Mouse (Mus musculus): ENCODE results near the gene Hadha. TPM values are rescaled to one million over a fixed set of nuclear protein-coding genes. Genes with fewer than 3 reads are reported as not detected.

Gene Hadha
- polyA plus RNA-seq, 1 experiment from 2014 or later, result 163 TPM

DNA sequence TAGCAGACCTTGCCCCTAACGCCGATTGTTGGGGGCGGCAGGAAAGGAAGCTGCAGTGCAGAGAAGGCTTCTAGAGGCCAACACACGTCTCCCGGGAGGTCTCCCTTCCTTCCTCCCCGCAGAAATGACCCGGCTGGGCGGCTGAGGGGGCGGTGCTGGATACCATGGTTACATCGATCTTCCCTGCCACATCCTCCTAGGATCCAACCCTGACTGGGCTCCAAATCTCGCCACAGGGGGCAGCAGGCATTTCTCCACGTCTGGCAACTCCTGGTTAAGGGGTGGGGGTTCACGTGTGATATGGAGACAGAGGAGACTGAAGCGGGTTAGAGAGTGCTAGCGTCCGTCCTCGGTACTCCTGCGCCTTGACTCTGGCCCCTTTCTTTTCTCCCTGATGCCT is 43.8 kb downstream of the Hadha start:
- H3K27me3 ChIP-seq (ENCODE audit: control insufficient read depth, insufficient read depth, low read depth, low read length), result peaks cover 65% of the 10 kb centered on the region
- no peak overlapping the region for H3K27ac ChIP-seq (ENCODE audit: low read length)
- H3K4me2 ChIP-seq (ENCODE audit: low read depth, low read length), result peak overlapping the region; percentile 57
- 3% methylated on average over 18 of the region's 18 CpGs for WGBS
- H3K9ac ChIP-seq (ENCODE audit: low read length), result peak overlapping the region; percentile 41
- H3K4me3 ChIP-seq (ENCODE audit: low read length), result peak overlapping the region; percentile 32
- ATAC-seq (ENCODE audit: low read depth), result peak; percentile 35
- no peaks in the 10 kb centered on the region for H3K36me3 ChIP-seq (ENCODE audit: control insufficient read depth, insufficient read depth, low read length)
- H3K4me1 ChIP-seq (replicated peaks; ENCODE audit: control insufficient read depth, insufficient read depth, low read length), result peaks cover 22% of the 10 kb centered on the region
- H3K9me3 ChIP-seq (ENCODE audit: control insufficient read depth, low read length), result no peaks in the 10 kb centered on the region

DNA sequence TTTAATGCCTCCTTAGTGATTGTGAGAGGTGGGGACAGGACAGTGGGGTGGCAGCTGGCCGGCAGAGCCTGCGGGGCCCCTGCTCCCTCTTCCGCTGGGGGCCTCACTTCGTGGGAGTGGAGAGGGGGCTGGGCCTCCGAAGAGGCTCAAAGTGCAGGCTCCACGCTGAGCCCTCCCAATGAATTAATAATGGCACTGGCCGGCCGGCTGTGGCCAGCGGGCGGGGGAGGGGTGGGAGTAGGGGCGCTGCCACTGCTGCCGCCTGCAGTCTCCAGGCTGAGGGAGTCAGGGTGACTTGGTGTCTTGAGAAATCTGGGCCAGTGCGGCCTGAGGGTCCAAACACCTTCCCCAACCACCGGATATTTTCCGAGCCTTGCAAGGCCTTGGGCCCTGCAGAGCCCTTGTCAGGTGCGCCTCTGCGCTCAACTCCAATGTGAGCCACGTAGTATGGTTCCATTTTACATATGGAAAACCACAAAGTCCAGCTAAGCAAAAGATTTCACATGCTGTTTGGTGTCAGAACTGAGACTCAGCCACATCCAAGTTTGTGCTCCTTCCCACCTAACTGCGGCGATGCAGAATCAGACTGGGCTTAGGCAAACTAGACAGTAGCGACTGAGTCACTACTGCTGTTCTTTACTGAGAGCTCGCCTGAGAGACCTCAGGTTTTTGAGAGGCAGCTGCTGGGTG is 44.4 kb downstream of the Hadha start:
- Histone ChIP-seq H3K9ac (ENCODE audit: low read length) (no peak overlapping the region), H3K36me3 (ENCODE audit: control insufficient read depth, insufficient read depth, low read length) (no peaks in the 10 kb centered on the region), H3K27me3 (ENCODE audit: control insufficient read depth, insufficient read depth, low read depth, low read length) (peaks cover 65% of the 10 kb centered on the region), H3K4me2 (ENCODE audit: low read depth, low read length) (peak overlapping the region; percentile 57), H3K27ac (ENCODE audit: low read length) (no peak overlapping the region), H3K9me3 (ENCODE audit: control insufficient read depth, low read length) (no peaks in the 10 kb centered on the region), H3K4me3 (ENCODE audit: low read length) (peak overlapping the region; percentile 32), H3K4me1 (replicated peaks; ENCODE audit: control insufficient read depth, insufficient read depth, low read length) (peaks cover 24% of the 10 kb centered on the region)
- no peak for ATAC-seq (ENCODE audit: low read depth)
- WGBS, result 11% methylated on average over 20 of the region's 22 CpGs

DNA sequence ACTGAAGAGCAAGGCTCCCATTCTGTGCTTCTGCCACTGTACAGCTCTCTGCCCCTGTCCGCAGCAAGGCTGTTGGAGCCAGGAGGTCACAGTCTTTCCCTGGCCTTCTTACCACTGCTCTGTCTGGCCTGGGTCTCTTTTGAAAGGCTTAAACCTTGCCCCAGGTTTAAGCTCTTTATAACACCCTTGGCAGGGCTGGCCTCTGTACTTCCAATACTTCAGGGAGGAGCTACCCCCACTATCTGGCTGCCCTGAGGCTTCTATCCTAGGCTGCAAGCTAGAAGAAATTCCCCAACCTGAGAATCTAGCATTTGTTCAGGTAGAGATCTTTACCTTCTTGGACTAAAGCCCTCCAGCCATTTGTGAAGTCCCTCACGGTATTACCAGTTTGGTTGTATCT is 45.1 kb downstream of the Hadha start:
- Histone ChIP-seq H3K4me3 (ENCODE audit: low read length) (no peak overlapping the region), H3K4me2 (ENCODE audit: low read depth, low read length) (no peak overlapping the region), H3K9ac (ENCODE audit: low read length) (no peak overlapping the region), H3K9me3 (ENCODE audit: control insufficient read depth, low read length) (no peaks in the 10 kb centered on the region), H3K36me3 (ENCODE audit: control insufficient read depth, insufficient read depth, low read length) (no peaks in the 10 kb centered on the region), H3K4me1 (replicated peaks; ENCODE audit: control insufficient read depth, insufficient read depth, low read length) (peaks cover 29% of the 10 kb centered on the region), H3K27ac (ENCODE audit: low read length) (no peak overlapping the region), H3K27me3 (ENCODE audit: control insufficient read depth, insufficient read depth, low read depth, low read length) (peaks cover 70% of the 10 kb centered on the region)
- 64% methylated on average over 2 of the region's 2 CpGs for WGBS
- ATAC-seq (ENCODE audit: low read depth), result no peak

DNA sequence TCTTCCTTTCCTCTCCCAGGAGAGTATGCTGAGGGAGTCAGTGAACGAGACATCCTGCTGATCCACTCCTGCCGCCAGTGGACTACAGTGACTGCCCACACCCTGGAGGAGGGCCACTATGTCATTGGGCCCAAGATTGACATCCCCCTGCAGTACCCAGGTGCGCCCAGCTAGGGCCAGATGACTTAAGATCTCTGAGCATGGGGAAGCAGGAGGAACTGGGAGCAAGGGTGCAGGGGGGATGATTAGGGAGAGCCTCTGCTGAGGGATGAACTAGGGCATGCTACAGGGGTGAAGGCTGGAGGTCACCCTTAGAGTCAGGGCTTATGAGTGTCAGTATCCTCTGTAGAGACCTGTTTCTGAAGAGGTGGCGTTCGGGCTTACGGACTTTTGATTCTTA is 46.7 kb downstream of the Hadha start:
- H3K9ac ChIP-seq (ENCODE audit: low read length), result no peak overlapping the region
- H3K4me2 ChIP-seq (ENCODE audit: low read depth, low read length), result no peak overlapping the region
- H3K4me1 ChIP-seq (replicated peaks; ENCODE audit: control insufficient read depth, insufficient read depth, low read length), result peaks cover 23% of the 10 kb centered on the region
- no peak overlapping the region for H3K27ac ChIP-seq (ENCODE audit: low read length)
- no peak overlapping the region for H3K4me3 ChIP-seq (ENCODE audit: low read length)
- H3K36me3 ChIP-seq (ENCODE audit: control insufficient read depth, insufficient read depth, low read length), result no peaks in the 10 kb centered on the region
- no peak for ATAC-seq (ENCODE audit: low read depth)
- peaks cover 72% of the 10 kb centered on the region for H3K27me3 ChIP-seq (ENCODE audit: control insufficient read depth, insufficient read depth, low read depth, low read length)
- no peaks in the 10 kb centered on the region for H3K9me3 ChIP-seq (ENCODE audit: control insufficient read depth, low read length)
- WGBS, result 70% methylated on average over 6 of the region's 6 CpGs

- no peak for ATAC-seq (ENCODE audit: low read depth)
- H3K4me3 ChIP-seq (ENCODE audit: low read length), result no peak overlapping the region
- H3K4me2 ChIP-seq (ENCODE audit: low read depth, low read length), result no peak overlapping the region
- H3K9me3 ChIP-seq (ENCODE audit: control insufficient read depth, low read length), result no peaks in the 10 kb centered on the region
- H3K27me3 ChIP-seq (ENCODE audit: control insufficient read depth, insufficient read depth, low read depth, low read length), result peaks cover 68% of the 10 kb centered on the region
- H3K9ac ChIP-seq (ENCODE audit: low read length), result no peak overlapping the region
- H3K27ac ChIP-seq (ENCODE audit: low read length), result no peak overlapping the region
- WGBS, result 11% methylated on average over 5 of the region's 5 CpGs
- H3K4me1 ChIP-seq (replicated peaks; ENCODE audit: control insufficient read depth, insufficient read depth, low read length), result peaks cover 23% of the 10 kb centered on the region
- no peaks in the 10 kb centered on the region for H3K36me3 ChIP-seq (ENCODE audit: control insufficient read depth, insufficient read depth, low read length)
Measured at GRCm38 (mm10) chr5:30107611-30108041, 47.3 kb downstream of the Hadha start.

DNA sequence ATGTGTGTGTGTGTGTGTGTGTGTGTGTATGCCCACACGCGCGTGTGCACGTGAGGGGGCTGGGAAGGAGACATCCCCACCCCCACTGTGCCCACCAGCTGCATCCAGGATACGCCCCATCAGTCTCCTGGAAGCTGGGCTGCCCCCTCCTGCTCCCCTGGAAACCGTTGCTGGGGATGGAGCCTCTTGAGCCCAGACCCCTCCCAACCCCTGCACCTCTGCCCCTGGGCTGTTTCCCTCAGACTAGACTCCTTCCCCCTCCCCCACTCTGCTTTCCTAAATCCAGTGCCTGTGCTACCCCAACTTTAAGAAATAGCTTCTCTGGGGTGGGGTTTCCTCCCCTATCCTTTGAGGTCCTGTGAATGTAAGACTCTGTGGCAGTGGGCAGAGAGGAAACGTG is 47.8 kb downstream of the Hadha start:
- H3K4me2 ChIP-seq (ENCODE audit: low read depth, low read length), result no peak overlapping the region
- no peak overlapping the region for H3K9ac ChIP-seq (ENCODE audit: low read length)
- H3K36me3 ChIP-seq (ENCODE audit: control insufficient read depth, insufficient read depth, low read length), result no peaks in the 10 kb centered on the region
- H3K4me1 ChIP-seq (replicated peaks; ENCODE audit: control insufficient read depth, insufficient read depth, low read length), result peaks cover 23% of the 10 kb centered on the region
- peaks cover 64% of the 10 kb centered on the region for H3K27me3 ChIP-seq (ENCODE audit: control insufficient read depth, insufficient read depth, low read depth, low read length)
- H3K9me3 ChIP-seq (ENCODE audit: control insufficient read depth, low read length), result no peaks in the 10 kb centered on the region
- H3K27ac ChIP-seq (ENCODE audit: low read length), result no peak overlapping the region
- 8% methylated on average over 7 of the region's 7 CpGs for WGBS
- H3K4me3 ChIP-seq (ENCODE audit: low read length), result no peak overlapping the region
- ATAC-seq (ENCODE audit: low read depth), result no peak

- Histone ChIP-seq H3K4me1 (replicated peaks; ENCODE audit: control insufficient read depth, insufficient read depth, low read length) (peaks cover 23% of the 10 kb centered on the region), H3K9me3 (ENCODE audit: control insufficient read depth, low read length) (no peaks in the 10 kb centered on the region), H3K4me2 (ENCODE audit: low read depth, low read length) (no peak overlapping the region), H3K4me3 (ENCODE audit: low read length) (no peak overlapping the region), H3K27me3 (ENCODE audit: control insufficient read depth, insufficient read depth, low read depth, low read length) (peaks cover 61% of the 10 kb centered on the region), H3K36me3 (ENCODE audit: control insufficient read depth, insufficient read depth, low read length) (no peaks in the 10 kb centered on the region), H3K9ac (ENCODE audit: low read length) (no peak overlapping the region), H3K27ac (ENCODE audit: low read length) (no peak overlapping the region)
- ATAC-seq (ENCODE audit: low read depth), result no peak
- WGBS, result 28% methylated on average over 2 of the region's 2 CpGs
Measured at GRCm38 (mm10) chr5:30106756-30107155, 48.2 kb downstream of the Hadha start.

GRCm38 (mm10) chr5:30105668-30106300 is 49.2 kb downstream of the Hadha start, which contains the start of gene 3110082J24Rik:
Gene 3110082J24Rik (minus strand): TSS chr5:30106086.
- Histone ChIP-seq H3K9ac (ENCODE audit: low read length) (peak within 1 kb of the TSS; percentile 49), H3K4me2 (ENCODE audit: low read depth, low read length) (peak within 1 kb of the TSS; percentile 95), H3K4me1 (replicated peaks; ENCODE audit: control insufficient read depth, insufficient read depth, low read length) (peaks cover 16% of the 10 kb centered on the region), H3K27ac (ENCODE audit: low read length) (no peak within 1 kb of the TSS), H3K36me3 (ENCODE audit: control insufficient read depth, insufficient read depth, low read length) (no peaks in the 10 kb centered on the region), H3K9me3 (ENCODE audit: control insufficient read depth, low read length) (no peaks in the 10 kb centered on the region), H3K4me3 (ENCODE audit: low read length) (peak within 1 kb of the TSS; percentile 54), H3K27me3 (ENCODE audit: control insufficient read depth, insufficient read depth, low read depth, low read length) (peaks cover 53% of the 10 kb centered on the region)
- no peak for ATAC-seq (ENCODE audit: low read depth)
- 2% methylated on average over 29 of the region's 29 CpGs for WGBS

GRCm38 (mm10) chr5:30104841-30105667 is 49.9 kb downstream of the Hadha start, which contains the start of gene Garem2:
Gene Garem2 (plus strand): TSS chr5:30105161.
- H3K27ac ChIP-seq (ENCODE audit: low read length), result no peak within 1 kb of the TSS
- peak; percentile 61 for ATAC-seq (ENCODE audit: low read depth)
- peaks cover 10% of the 10 kb centered on the region for H3K4me1 ChIP-seq (replicated peaks; ENCODE audit: control insufficient read depth, insufficient read depth, low read length)
- WGBS, result 1% methylated on average over 56 of the region's 65 CpGs
- no peaks in the 10 kb centered on the region for H3K36me3 ChIP-seq (ENCODE audit: control insufficient read depth, insufficient read depth, low read length)
- H3K9me3 ChIP-seq (ENCODE audit: control insufficient read depth, low read length), result no peaks in the 10 kb centered on the region
- H3K9ac ChIP-seq (ENCODE audit: low read length), result peak within 1 kb of the TSS; percentile 49
- peak within 1 kb of the TSS; percentile 54 for H3K4me3 ChIP-seq (ENCODE audit: low read length)
- H3K27me3 ChIP-seq (ENCODE audit: control insufficient read depth, insufficient read depth, low read depth, low read length), result peaks cover 49% of the 10 kb centered on the region
- peak within 1 kb of the TSS; percentile 95 for H3K4me2 ChIP-seq (ENCODE audit: low read depth, low read length)
